Mouse (Mus musculus) adipocyte (in vitro differentiated cells): ENCODE data around the gene Samd5.

ENCODE experiments used
- DNase-seq: peaks from one replicate; pipeline ENCODE4 v3.0.0-alpha.2; 2016; ENCODE audit warnings: low spot score

Gene Samd5

DNA sequence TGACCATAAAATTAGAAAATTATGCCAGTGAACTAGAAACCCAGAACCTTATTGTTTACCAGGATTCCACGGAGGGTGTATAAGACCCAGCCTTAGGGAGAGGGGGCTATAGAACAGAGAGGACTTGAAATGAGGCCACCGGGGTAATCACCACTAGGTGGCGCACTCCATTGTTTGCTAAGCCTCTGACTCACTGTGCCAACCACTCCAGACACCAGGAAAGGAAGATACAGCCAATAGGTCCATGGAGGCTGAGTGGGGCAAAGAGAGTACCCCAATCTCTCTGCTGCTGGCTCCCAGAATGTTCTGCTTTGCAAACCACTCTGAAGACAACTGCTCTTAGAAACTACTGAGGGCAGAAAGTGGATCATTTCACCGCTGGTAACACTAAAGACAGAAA lies 99.4 kb downstream of the Samd5 start:
- peak; percentile 77 for DNase-seq

DNA sequence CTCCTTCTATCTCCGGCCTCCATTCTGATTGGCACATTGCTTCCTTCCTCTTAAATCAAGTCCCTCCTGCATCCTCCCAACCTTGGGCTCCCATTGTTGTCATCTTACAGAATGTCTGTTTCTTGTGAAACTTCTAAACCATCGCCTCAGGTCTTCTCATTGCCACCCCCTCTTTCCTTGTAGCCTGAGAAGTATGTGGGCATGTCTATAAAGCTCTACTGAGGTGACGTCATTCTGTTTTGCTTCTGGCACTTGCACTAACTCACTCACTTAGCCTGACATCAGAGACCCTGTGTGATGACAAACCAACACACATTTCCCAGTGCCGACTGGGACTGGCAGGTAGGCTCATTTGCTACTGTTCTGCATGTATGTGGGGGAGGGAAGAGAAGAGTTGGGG lies 100.9 kb downstream of the Samd5 start:
- no peak for DNase-seq
